Comparison of ENCODE assay signal across 8 mouse cellular contexts in the genomic region with DNA sequence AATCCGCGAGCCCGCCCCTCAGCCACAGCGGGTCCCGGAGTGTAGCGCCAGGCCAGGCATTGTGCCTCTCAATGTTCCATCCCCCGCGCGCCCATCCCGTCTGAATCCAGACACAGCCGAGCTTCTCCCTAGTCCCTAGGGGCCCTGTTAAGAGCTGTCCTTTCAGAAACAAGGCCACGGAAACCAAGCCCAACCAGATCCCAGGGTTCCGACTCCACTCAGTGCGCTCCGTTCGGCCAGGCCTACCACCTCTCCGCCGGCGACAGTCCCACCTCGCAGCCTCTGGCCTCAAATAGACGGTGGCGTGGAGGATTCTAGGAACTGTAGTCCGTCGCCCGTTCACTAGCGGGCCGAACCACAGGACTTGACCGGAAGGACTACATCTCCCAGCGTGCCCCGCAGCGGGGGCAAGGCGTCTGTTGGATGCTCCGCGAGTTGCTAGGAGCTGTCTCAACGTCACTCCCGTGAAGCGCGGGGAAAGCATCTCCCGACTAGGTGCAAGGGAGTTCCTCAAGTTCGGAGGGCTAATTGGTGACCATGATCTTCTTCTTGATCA. TPM values are rescaled to one million over a fixed set of nuclear protein-coding genes. Genes with fewer than 3 reads are reported as not detected.
DNase-seq lines count a peak whose midpoint lies in the region; ATAC-seq and TF ChIP-seq lines count a peak whose summit lies in the region.

A gene (minus strand): TSS at position 283 of the 556 bp plus-strand sequence.

- peak; percentile 99 for DNase-seq in brain, embryonic 14.5 days (ENCODE audit: low read depth)
- DNase-seq in kidney, postnatal 0 days (ENCODE audit: low spot score), result peak; percentile 99
- peak; percentile 90 for DNase-seq in liver, embryonic 11.5 days (ENCODE audit: low spot score)
- DNase-seq in naive thymus-derived CD4-positive, alpha-beta T cell, adult 2 months (ENCODE audit: low read depth), result peak; percentile 87

- H3K4me2 ChIP-seq in heart, embryonic 12.5 days, result peak within 1 kb of the TSS; percentile 82
- peak within 1 kb of the TSS; percentile 87 for H3K4me2 ChIP-seq in kidney, postnatal 0 days (ENCODE audit: low read length)
- H3K4me2 ChIP-seq in liver, embryonic 11.5 days, result peak within 1 kb of the TSS; percentile 83
- peak within 1 kb of the TSS; percentile 71 for H3K4me2 ChIP-seq in stomach, embryonic 14.5 days (replicated peaks; ENCODE audit: low read depth, low read length)

- peaks cover 33% of the 10 kb centered on the region for H3K36me3 ChIP-seq in C2C12 (ENCODE audit: control insufficient read depth, insufficient read depth)
- peaks cover 21% of the 10 kb centered on the region for H3K36me3 ChIP-seq in erythroblast, embryonic 14.5 days (ENCODE audit: control insufficient read depth)
- peaks cover 36% of the 10 kb centered on the region for H3K36me3 ChIP-seq in heart, embryonic 12.5 days
- H3K36me3 ChIP-seq in kidney, postnatal 0 days (ENCODE audit: insufficient read depth, low read length), result peaks cover 21% of the 10 kb centered on the region; the same call in 1 of the 2 replicates
- peaks cover 3% of the 10 kb centered on the region; the same call in 1 of the 2 replicates for H3K36me3 ChIP-seq in liver, embryonic 11.5 days (ENCODE audit: control insufficient read depth, insufficient read depth, low read length)
- peaks cover 14% of the 10 kb centered on the region; the same call in 1 of the 2 replicates for H3K36me3 ChIP-seq in stomach, embryonic 14.5 days (ENCODE audit: control insufficient read depth, insufficient read depth, low read length)

- peak within 1 kb of the TSS; percentile 90 for H3ac ChIP-seq in C2C12 (ENCODE audit: control insufficient read depth, insufficient read length, low read depth)

- peak within 1 kb of the TSS; percentile 74 for H3K4me3 ChIP-seq in C2C12 (ENCODE audit: insufficient read depth, poor library complexity, severe bottlenecking)
- H3K4me3 ChIP-seq in erythroblast, embryonic 14.5 days (replicated peaks), result peak within 1 kb of the TSS; percentile 81
- H3K4me3 ChIP-seq in heart, embryonic 12.5 days, result peak within 1 kb of the TSS; percentile 72
- H3K4me3 ChIP-seq in kidney, postnatal 0 days (replicated peaks; ENCODE audit: low read depth, low read length), result peak within 1 kb of the TSS; percentile 66
- peak within 1 kb of the TSS; percentile 65 for H3K4me3 ChIP-seq in liver, embryonic 11.5 days (ENCODE audit: low read depth, low read length)
- H3K4me3 ChIP-seq in stomach, embryonic 14.5 days (ENCODE audit: low read depth, low read length), result peak within 1 kb of the TSS; percentile 69

- under 1% methylated on average over 40 of the region's 40 CpGs for WGBS in heart, embryonic 12.5 days
- under 1% methylated on average over 40 of the region's 40 CpGs for WGBS in kidney, postnatal 0 days
- under 1% methylated on average over 40 of the region's 40 CpGs for WGBS in liver, embryonic 11.5 days
- under 1% methylated on average over 40 of the region's 40 CpGs for WGBS in stomach, embryonic 14.5 days

- TF ChIP-seq CTCF in C2C12 (IDR thresholded peaks at IDR 0.05; ENCODE audit: control insufficient read depth, insufficient read depth, insufficient read length), result no peak
- no peak for TF ChIP-seq CTCF in brain, embryonic 14.5 days (IDR thresholded peaks at IDR 0.05; ENCODE audit: borderline replicate concordance, extremely low read depth, insufficient read depth, insufficient read length)
- TF ChIP-seq CTCF in kidney, postnatal 0 days (IDR thresholded peaks at IDR 0.05; ENCODE audit: low read depth), result 0 out of 2 replicates have a peak, but pooled peaks have one; percentile 5

- ATAC-seq in heart, embryonic 12.5 days (ENCODE audit: insufficient number of reproducible peaks, low FRiP score), result peak; percentile 97
- ATAC-seq in kidney, postnatal 0 days (replicated peaks; ENCODE audit: low FRiP score, low read depth), result peak; percentile 88
- ATAC-seq in liver, embryonic 11.5 days (replicated peaks; ENCODE audit: low FRiP score), result peak; percentile 98
- ATAC-seq in stomach, embryonic 14.5 days (ENCODE audit: insufficient number of reproducible peaks, insufficient read depth, low FRiP score, low read depth), result peak; percentile 97

- peaks cover 30% of the 10 kb centered on the region for H3K4me1 ChIP-seq in erythroblast, embryonic 14.5 days (ENCODE audit: control insufficient read depth)
- H3K4me1 ChIP-seq in heart, embryonic 12.5 days (replicated peaks), result peaks cover 11% of the 10 kb centered on the region
- H3K4me1 ChIP-seq in kidney, postnatal 0 days (replicated peaks; ENCODE audit: insufficient read depth, low read length), result peaks cover 20% of the 10 kb centered on the region
- 0 out of 2 replicates have a peak, but pooled peaks cover 5% of the 10 kb centered on the region for H3K4me1 ChIP-seq in liver, embryonic 11.5 days (replicated peaks; ENCODE audit: control insufficient read depth, insufficient read depth, low read length)
- peaks cover 5% of the 10 kb centered on the region; the same call in 1 of the 2 replicates for H3K4me1 ChIP-seq in stomach, embryonic 14.5 days (ENCODE audit: control insufficient read depth, insufficient read depth, low read length)

- peak within 1 kb of the TSS; percentile 80 for H3K9ac ChIP-seq in heart, embryonic 12.5 days
- H3K9ac ChIP-seq in kidney, postnatal 0 days (ENCODE audit: low read depth, low read length), result peak within 1 kb of the TSS; percentile 87
- peak within 1 kb of the TSS; percentile 74 for H3K9ac ChIP-seq in liver, embryonic 11.5 days (ENCODE audit: low read depth, low read length)
- peak within 1 kb of the TSS; percentile 70 for H3K9ac ChIP-seq in stomach, embryonic 14.5 days (replicated peaks; ENCODE audit: low read depth, low read length)

- H3K27me3 ChIP-seq in C2C12 (ENCODE audit: control insufficient read depth, insufficient read depth, insufficient read length), result no peaks in the 10 kb centered on the region
- H3K27me3 ChIP-seq in erythroblast, embryonic 14.5 days (ENCODE audit: control insufficient read depth), result peaks cover 6% of the 10 kb centered on the region; the same call in 1 of the 2 replicates
- no peaks in the 10 kb centered on the region for H3K27me3 ChIP-seq in heart, embryonic 12.5 days (replicated peaks)
- no peaks in the 10 kb centered on the region for H3K27me3 ChIP-seq in kidney, postnatal 0 days (ENCODE audit: insufficient read depth, low read length)
- H3K27me3 ChIP-seq in liver, embryonic 11.5 days (replicated peaks; ENCODE audit: control insufficient read depth, insufficient read depth, low read length), result no peaks in the 10 kb centered on the region
- no peaks in the 10 kb centered on the region for H3K27me3 ChIP-seq in stomach, embryonic 14.5 days (ENCODE audit: control insufficient read depth, insufficient read depth, low read length)

- H3K9me3 ChIP-seq in erythroblast, embryonic 14.5 days (ENCODE audit: control insufficient read depth, low read length), result no peaks in the 10 kb centered on the region
- no peaks in the 10 kb centered on the region for H3K9me3 ChIP-seq in heart, embryonic 12.5 days (replicated peaks)
- H3K9me3 ChIP-seq in kidney, postnatal 0 days (replicated peaks; ENCODE audit: low read length), result no peaks in the 10 kb centered on the region
- H3K9me3 ChIP-seq in liver, embryonic 11.5 days (ENCODE audit: control insufficient read depth, low read length), result no peaks in the 10 kb centered on the region
- no peaks in the 10 kb centered on the region for H3K9me3 ChIP-seq in stomach, embryonic 14.5 days (ENCODE audit: control insufficient read depth, low read depth, low read length)

- H3K79me3 ChIP-seq in C2C12 (ENCODE audit: low read depth), result peaks cover 13% of the 10 kb centered on the region

- peaks cover 42% of the 10 kb centered on the region for H3K79me2 ChIP-seq in C2C12 (ENCODE audit: control insufficient read depth, insufficient read depth)

- TF ChIP-seq POLR2A in brain, embryonic 14.5 days (IDR thresholded peaks at IDR 0.05; ENCODE audit: borderline replicate concordance, extremely low read depth, insufficient read depth, insufficient read length, poor library complexity, severe bottlenecking), result peak; percentile 70; the same call in 1 of the 2 replicates

- H3K27ac ChIP-seq in heart, embryonic 12.5 days (ENCODE audit: poor library complexity, severe bottlenecking), result peak within 1 kb of the TSS; percentile 96
- peak within 1 kb of the TSS; percentile 93 for H3K27ac ChIP-seq in kidney, postnatal 0 days
- peak within 1 kb of the TSS; percentile 44 for H3K27ac ChIP-seq in liver, embryonic 11.5 days (ENCODE audit: low read depth, low read length)
- peak within 1 kb of the TSS; percentile 94 for H3K27ac ChIP-seq in stomach, embryonic 14.5 days (ENCODE audit: low read length)

TF ChIP-seq in C2C12, 6 proteins besides CTCF, POLR2A, EP300 and RAD21:
- TF ChIP-seq MYOD1 (IDR thresholded peaks at IDR 0.05; ENCODE audit: control insufficient read depth, insufficient read length, low read depth), result no peak
- no peak for TF ChIP-seq MAX (IDR thresholded peaks at IDR 0.05)
- TF ChIP-seq MYOG (IDR thresholded peaks at IDR 0.05; ENCODE audit: control insufficient read depth, extremely low read depth, insufficient read length), result no peak
- TF ChIP-seq FOSL1 (IDR thresholded peaks at IDR 0.05; ENCODE audit: insufficient read depth, low read length, poor library complexity, severe bottlenecking), result no peak
- TF ChIP-seq USF1 (IDR thresholded peaks at IDR 0.05; ENCODE audit: low read depth), result no peak

RNA-seq across cellular contexts. Expression of the gene that starts here (rescaled TPM):
- polyA plus RNA-seq in C2C12 (2012; fragmentation: generic; extraction: Trizol), result 46.9 TPM
- polyA plus RNA-seq in brain, embryonic 14.5 days (2012; rRNA removed), result 144 and 153 TPM in 2 replicates
- 1.1 and 1.3 TPM in 2 replicates for polyA plus RNA-seq in erythroblast, embryonic 14.5 days (2012)
- 37.2 and 37.5 TPM in 2 replicates for polyA plus RNA-seq in heart, embryonic 12.5 days (2016; fragmentation: Nextera tagmentation; extraction: Ambion mirVana)
- polyA plus RNA-seq in kidney, postnatal 0 days (2015; fragmentation: Nextera tagmentation; extraction: Ambion mirVana), result 16.8 and 20.0 TPM in 2 replicates
- polyA plus RNA-seq in liver, embryonic 11.5 days (2014; fragmentation: Nextera tagmentation; extraction: Ambion mirVana), result 20.1 and 23.3 TPM in 2 replicates
- polyA plus RNA-seq in stomach, embryonic 14.5 days (2014; fragmentation: Nextera tagmentation; extraction: Ambion mirVana), result 29.3 and 30.2 TPM in 2 replicates

Comparison
In these comparisons a context has a peak if more than half of its experiments do, and no peak if none do; other contexts are left out.
1. Peak in every context shown above with its lines: DNase-seq, ATAC-seq, H3K4me3 ChIP-seq and H3K27ac ChIP-seq.
2. H3K27ac ChIP-seq: peak in every context shown above with its lines; median percentile 96 in heart, embryonic 12.5 days; 94 in stomach, embryonic 14.5 days; 93 in kidney, postnatal 0 days; 44 in liver, embryonic 11.5 days.